Mouse (Mus musculus) cerebellum, adult 2 months (tissue): ENCODE measurements around the gene Gm16485.

Experiments used
- CTCF ChIP-seq: fragments of 200-500 bp; IDR thresholded peaks from 2 replicates; pipeline ENCODE4 v1.5.1; 2011; ENCODE audit warnings: low read depth, mild to moderate bottlenecking, control low read depth, low read length, moderate library complexity, borderline replicate concordance; ENCODE audit not compliant: insufficient read depth
- POLR2A ChIP-seq: fragments of 200-500 bp; IDR thresholded peaks from 2 replicates; pipeline ENCODE4 v1.6.1; 2011; ENCODE audit warnings: low read length, control low read depth, borderline replicate concordance; ENCODE audit not compliant: insufficient read depth

GRCm38 (mm10) chr9:8982315-8982714 lies 10.7 kb downstream of the Gm16485 start:
- TF ChIP-seq CTCF (no peak), POLR2A (no peak)
